Mouse (Mus musculus) c-Kit-positive CD71-positive TER-119-positive erythroid progenitor cells, embryonic 14.5 days (primary cell): ENCODE results near the gene Ppy.
A peak's percentile ranks its signal among the peaks of the same experiment; 100 is the strongest.

Experiments
- DNase-seq: peaks from one replicate; pipeline ENCODE4 v3.0.0-alpha.2; 2013; ENCODE audit warnings: low spot score

Ppy gene

GRCm38 (mm10) chr11:102087931-102088898 lies 12.9 kb downstream of the Ppy start, which contains the start of gene Mpp2:
Gene Mpp2, minus strand, starts transcription at chr11:102088515.
- DNase-seq: peak; percentile 92

- DNase-seq: peak; percentile 58
Measured at GRCm38 (mm10) chr11:102087081-102087751, 13.9 kb downstream of the Ppy start.

- no peak for DNase-seq
Measured at GRCm38 (mm10) chr11:102086331-102086730, 14.8 kb downstream of the Ppy start.

- DNase-seq: no peak
Measured at GRCm38 (mm10) chr11:102084159-102084558, 17.0 kb downstream of the Ppy start.

GRCm38 (mm10) chr11:102083193-102083592 lies 17.9 kb downstream of the Ppy start:
- DNase-seq: no peak

- DNase-seq: peak; percentile 53
Measured at GRCm38 (mm10) chr11:102082322-102082721, 18.8 kb downstream of the Ppy start.

- DNase-seq: no peak
Measured at GRCm38 (mm10) chr11:102073722-102074121, 27.4 kb downstream of the Ppy start.

GRCm38 (mm10) chr11:102072729-102073128 lies 28.4 kb downstream of the Ppy start:
- DNase-seq: no peak

GRCm38 (mm10) chr11:102070426-102070825 lies 30.7 kb downstream of the Ppy start:
- no peak for DNase-seq

- DNase-seq: no peak
Measured at GRCm38 (mm10) chr11:102069633-102070032, 31.5 kb downstream of the Ppy start.

- no peak for DNase-seq
Measured at GRCm38 (mm10) chr11:102068969-102069368, 32.1 kb downstream of the Ppy start.

GRCm38 (mm10) chr11:102063076-102063475 lies 38.0 kb downstream of the Ppy start:
- no peak for DNase-seq

GRCm38 (mm10) chr11:102061941-102062473 lies 39.1 kb downstream of the Ppy start:
- DNase-seq: no peak

- DNase-seq: peak; percentile 79
Measured at GRCm38 (mm10) chr11:102061236-102061940, 39.7 kb downstream of the Ppy start.

- DNase-seq: peak; percentile 53
Measured at GRCm38 (mm10) chr11:102053847-102054246, 47.3 kb downstream of the Ppy start.

- DNase-seq: no peak
Measured at GRCm38 (mm10) chr11:102053183-102053582, 47.9 kb downstream of the Ppy start.

- no peak for DNase-seq
Measured at GRCm38 (mm10) chr11:102052697-102053096, 48.4 kb downstream of the Ppy start.

GRCm38 (mm10) chr11:102051954-102052353 lies 49.2 kb downstream of the Ppy start:
- no peak for DNase-seq

GRCm38 (mm10) chr11:102051541-102051940 lies 49.6 kb downstream of the Ppy start:
- DNase-seq: no peak
